Mouse (Mus musculus): ENCODE results near the gene Lrrc46. TPM values are rescaled to one million over a fixed set of nuclear protein-coding genes. Genes with fewer than 3 reads are reported as not detected.

Lrrc46 gene
- polyA plus RNA-seq, 1 experiment from 2014 or later: 4.6 TPM

DNA sequence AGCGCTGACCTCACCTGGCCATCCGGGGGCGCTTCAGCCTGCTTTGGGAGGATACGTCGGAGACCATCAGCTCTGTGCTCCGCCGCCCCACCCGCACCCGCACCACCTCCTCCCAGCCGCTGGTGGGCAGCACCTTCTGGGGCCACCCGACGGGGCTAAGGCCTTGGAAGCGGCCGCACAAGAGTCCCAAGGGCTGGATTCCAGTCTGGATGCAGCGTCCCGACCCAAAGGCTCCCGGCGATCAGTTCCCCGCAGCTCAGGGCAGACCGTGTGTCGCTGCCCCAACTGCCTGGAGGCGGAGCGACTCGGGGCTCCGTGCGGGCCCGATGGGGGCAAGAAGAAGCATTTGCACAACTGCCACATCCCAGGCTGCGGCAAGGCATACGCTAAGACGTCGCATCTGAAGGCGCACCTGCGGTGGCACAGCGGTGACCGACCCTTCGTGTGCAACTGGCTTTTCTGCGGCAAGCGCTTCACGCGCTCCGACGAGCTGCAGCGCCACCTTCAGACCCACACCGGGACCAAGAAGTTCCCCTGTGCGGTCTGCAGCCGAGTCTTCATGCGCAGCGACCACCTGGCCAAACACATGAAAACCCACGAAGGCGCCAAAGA lies 19.2 kb downstream of the Lrrc46 start:
- H3K4me2 ChIP-seq (replicated peaks): peak overlapping the region; percentile 73
- H3K9ac ChIP-seq (replicated peaks): peak overlapping the region; percentile 48
- no peaks in the 10 kb centered on the region for H3K36me3 ChIP-seq
- H3K4me1 ChIP-seq: peaks cover 30% of the 10 kb centered on the region
- no peak overlapping the region for H3K27ac ChIP-seq (replicated peaks)
- H3K4me3 ChIP-seq: peak overlapping the region; percentile 49
- peak; percentile 55 for ATAC-seq (replicated peaks)
- H3K9me3 ChIP-seq: no peaks in the 10 kb centered on the region
- peaks cover 81% of the 10 kb centered on the region for H3K27me3 ChIP-seq
- under 1% methylated on average over 50 of the region's 50 CpGs for WGBS

DNA sequence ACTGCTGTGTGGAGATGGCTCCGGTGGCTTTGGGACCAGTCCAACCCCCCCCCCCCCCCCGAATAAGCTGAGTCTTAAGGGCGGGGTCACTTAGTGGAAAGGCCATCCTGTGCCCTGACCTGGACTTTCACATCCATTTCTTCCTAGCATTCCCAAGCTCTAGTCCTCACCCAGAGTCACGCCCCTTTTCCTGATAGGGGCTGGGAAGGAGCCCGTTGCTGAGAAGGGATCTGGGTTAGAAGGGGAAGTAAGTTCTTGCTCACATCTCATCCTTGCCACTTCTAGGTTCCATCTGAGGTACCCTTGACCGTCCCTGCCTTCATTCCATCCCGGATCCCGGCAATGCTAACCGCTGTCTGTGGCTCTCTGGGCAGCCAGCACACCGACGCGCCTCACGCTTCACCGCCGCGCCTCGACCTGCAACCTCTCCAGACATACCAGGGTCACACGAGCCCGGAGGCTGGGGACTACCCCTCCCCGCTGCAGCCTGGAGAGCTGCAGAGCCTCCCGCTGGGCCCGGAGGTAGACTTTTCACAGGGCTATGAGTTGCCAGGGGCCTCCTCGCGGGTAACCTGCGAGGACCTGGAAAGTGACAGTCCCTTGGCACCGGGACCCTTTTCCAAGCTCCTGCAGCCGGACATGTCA lies 20.0 kb downstream of the Lrrc46 start:
- WGBS: 1% methylated on average over 27 of the region's 27 CpGs

DNA sequence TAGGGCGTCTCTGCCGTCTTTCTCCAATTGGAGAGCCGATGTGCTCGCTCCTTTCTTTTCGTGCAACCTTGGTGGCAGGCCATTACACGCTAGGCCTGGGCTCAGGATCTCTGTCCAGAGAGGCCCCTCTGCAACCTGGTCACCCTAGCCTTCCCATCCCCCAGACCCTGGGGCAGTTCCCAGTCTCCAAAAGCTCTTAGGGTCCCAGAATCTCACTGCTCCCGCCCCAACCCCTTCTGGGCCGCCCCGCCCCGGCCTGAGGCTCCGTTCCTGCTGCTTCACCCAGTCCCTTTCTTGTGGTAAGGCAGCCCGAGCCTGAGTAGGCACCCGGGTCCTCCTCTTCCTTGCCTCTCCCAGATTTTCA lies 21.9 kb downstream of the Lrrc46 start:
- Histone ChIP-seq H3K27me3 (peaks cover 85% of the 10 kb centered on the region), H3K4me3 (no peak overlapping the region), H3K9ac (replicated peaks) (no peak overlapping the region), H3K36me3 (no peaks in the 10 kb centered on the region), H3K4me2 (replicated peaks) (no peak overlapping the region), H3K27ac (replicated peaks) (no peak overlapping the region), H3K9me3 (no peaks in the 10 kb centered on the region), H3K4me1 (peaks cover 24% of the 10 kb centered on the region)
- WGBS: 4% methylated on average over 13 of the region's 13 CpGs
- ATAC-seq (replicated peaks): no peak

More for the DNA sequence above, 20.0 kb downstream of the Lrrc46 start:
- peak overlapping the region; percentile 49 for H3K4me3 ChIP-seq
- H3K36me3 ChIP-seq: no peaks in the 10 kb centered on the region
- no peak overlapping the region for H3K27ac ChIP-seq (replicated peaks)
- H3K9ac ChIP-seq (replicated peaks): no peak overlapping the region
- ATAC-seq (replicated peaks): 0 out of 2 replicates have a peak, but pooled peaks have one; percentile 9
- peak overlapping the region; percentile 73 for H3K4me2 ChIP-seq (replicated peaks)
- peaks cover 88% of the 10 kb centered on the region for H3K27me3 ChIP-seq
- no peaks in the 10 kb centered on the region for H3K9me3 ChIP-seq
- H3K4me1 ChIP-seq: peaks cover 30% of the 10 kb centered on the region

- H3K9me3 ChIP-seq: no peaks in the 10 kb centered on the region
- H3K4me1 ChIP-seq: peaks cover 24% of the 10 kb centered on the region
- H3K27me3 ChIP-seq: peaks cover 84% of the 10 kb centered on the region
- no peak overlapping the region for H3K9ac ChIP-seq (replicated peaks)
- WGBS: 1% methylated on average over 53 of the region's 68 CpGs
- H3K27ac ChIP-seq (replicated peaks): no peak overlapping the region
- peak overlapping the region; percentile 25; the same call in 1 of the 2 replicates for H3K4me3 ChIP-seq
- H3K36me3 ChIP-seq: no peaks in the 10 kb centered on the region
- peak overlapping the region; percentile 32 for H3K4me2 ChIP-seq (replicated peaks)
- ATAC-seq (replicated peaks): no peak
Observed at GRCm38 (mm10) chr11:97018583-97019344, 22.4 kb downstream of the Lrrc46 start.

- H3K27ac ChIP-seq (replicated peaks): no peak overlapping the region
- H3K4me3 ChIP-seq: 0 out of 2 replicates have a peak overlapping the region, but pooled peaks have one; percentile 25
- ATAC-seq (replicated peaks): no peak
- no peak overlapping the region for H3K9ac ChIP-seq (replicated peaks)
- no peaks in the 10 kb centered on the region for H3K36me3 ChIP-seq
- WGBS: 2% methylated on average over 36 of the region's 36 CpGs
- H3K27me3 ChIP-seq: peaks cover 76% of the 10 kb centered on the region
- no peak overlapping the region for H3K4me2 ChIP-seq (replicated peaks)
- H3K9me3 ChIP-seq: no peaks in the 10 kb centered on the region
- peaks cover 24% of the 10 kb centered on the region for H3K4me1 ChIP-seq
Observed at GRCm38 (mm10) chr11:97017696-97018582, 23.3 kb downstream of the Lrrc46 start.

DNA sequence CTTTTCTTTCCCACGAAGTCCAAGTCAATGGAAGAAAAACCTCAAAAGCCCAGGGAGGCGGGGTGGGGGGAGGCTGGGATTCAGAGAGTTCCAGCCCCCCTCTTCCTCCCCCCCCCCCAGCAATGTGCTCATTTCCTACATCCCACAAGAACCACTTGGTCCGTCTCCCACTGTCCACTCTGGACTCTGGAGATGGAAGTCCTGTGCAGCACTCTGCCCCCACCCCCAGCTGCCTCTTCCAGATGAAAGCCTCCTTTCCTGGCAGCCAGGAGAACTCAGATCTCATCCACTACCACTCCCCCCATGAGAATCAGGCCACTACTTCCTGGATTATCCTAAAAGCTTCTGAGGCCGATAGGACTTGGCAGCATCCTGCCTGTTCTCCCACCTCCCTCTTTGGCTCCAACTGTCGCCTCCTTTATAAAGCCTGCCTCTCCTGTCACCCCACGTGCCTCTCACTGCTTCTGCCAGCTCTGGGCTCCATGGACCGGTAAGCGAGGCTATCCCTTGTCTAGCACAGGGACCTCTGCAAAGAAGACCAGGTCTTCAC lies 28.0 kb downstream of the Lrrc46 start, which contains the start of gene Sp6:
Gene Sp6 (plus strand): TSS at position 274 of the 550 bp plus-strand sequence.
- H3K4me3 ChIP-seq: no peak within 1 kb of the TSS
- H3K36me3 ChIP-seq: no peaks in the 10 kb centered on the region
- no peak within 1 kb of the TSS for H3K9ac ChIP-seq (replicated peaks)
- no peaks in the 10 kb centered on the region for H3K9me3 ChIP-seq
- H3K27ac ChIP-seq (replicated peaks): no peak within 1 kb of the TSS
- H3K4me1 ChIP-seq: 0 out of 2 replicates have a peak, but pooled peaks cover under 1% of the 10 kb centered on the region
- 19% methylated on average over 8 of the region's 8 CpGs for WGBS
- H3K4me2 ChIP-seq (replicated peaks): no peak within 1 kb of the TSS
- no peak for ATAC-seq (replicated peaks)
- H3K27me3 ChIP-seq: peaks cover 36% of the 10 kb centered on the region

GRCm38 (mm10) chr11:97009198-97009790 lies 31.9 kb downstream of the Lrrc46 start:
- H3K27ac ChIP-seq (replicated peaks): no peak overlapping the region
- H3K36me3 ChIP-seq: no peaks in the 10 kb centered on the region
- H3K4me1 ChIP-seq: no peaks in the 10 kb centered on the region
- 63% methylated on average over 8 of the region's 8 CpGs for WGBS
- no peak overlapping the region for H3K4me3 ChIP-seq
- H3K9ac ChIP-seq (replicated peaks): no peak overlapping the region
- no peak for ATAC-seq (replicated peaks)
- H3K27me3 ChIP-seq: peaks cover 12% of the 10 kb centered on the region; the same call in 1 of the 2 replicates
- H3K4me2 ChIP-seq (replicated peaks): no peak overlapping the region
- H3K9me3 ChIP-seq: no peaks in the 10 kb centered on the region

- ATAC-seq (replicated peaks): no peak
- WGBS: 75% methylated on average over 9 of the region's 9 CpGs
- Histone ChIP-seq H3K4me2 (replicated peaks) (no peak overlapping the region), H3K27ac (replicated peaks) (no peak overlapping the region), H3K4me3 (no peak overlapping the region), H3K27me3 (0 out of 2 replicates have a peak, but pooled peaks cover 8% of the 10 kb centered on the region), H3K4me1 (no peaks in the 10 kb centered on the region), H3K9ac (replicated peaks) (no peak overlapping the region), H3K36me3 (no peaks in the 10 kb centered on the region), H3K9me3 (no peaks in the 10 kb centered on the region)
Observed at GRCm38 (mm10) chr11:97007093-97007794, 34.0 kb downstream of the Lrrc46 start.

- no peaks in the 10 kb centered on the region; the same call in 1 of the 2 replicates for H3K4me1 ChIP-seq
- no peaks in the 10 kb centered on the region for H3K9me3 ChIP-seq
- 44% methylated on average over 5 of the region's 5 CpGs for WGBS
- H3K9ac ChIP-seq (replicated peaks): no peak overlapping the region
- no peak overlapping the region for H3K4me3 ChIP-seq
- no peak overlapping the region for H3K27ac ChIP-seq (replicated peaks)
- no peak overlapping the region for H3K4me2 ChIP-seq (replicated peaks)
- H3K27me3 ChIP-seq: 0 out of 2 replicates have a peak, but pooled peaks cover 3% of the 10 kb centered on the region
- H3K36me3 ChIP-seq: no peaks in the 10 kb centered on the region
- ATAC-seq (replicated peaks): no peak
Observed at GRCm38 (mm10) chr11:97003170-97003569, 38.0 kb downstream of the Lrrc46 start.

DNA sequence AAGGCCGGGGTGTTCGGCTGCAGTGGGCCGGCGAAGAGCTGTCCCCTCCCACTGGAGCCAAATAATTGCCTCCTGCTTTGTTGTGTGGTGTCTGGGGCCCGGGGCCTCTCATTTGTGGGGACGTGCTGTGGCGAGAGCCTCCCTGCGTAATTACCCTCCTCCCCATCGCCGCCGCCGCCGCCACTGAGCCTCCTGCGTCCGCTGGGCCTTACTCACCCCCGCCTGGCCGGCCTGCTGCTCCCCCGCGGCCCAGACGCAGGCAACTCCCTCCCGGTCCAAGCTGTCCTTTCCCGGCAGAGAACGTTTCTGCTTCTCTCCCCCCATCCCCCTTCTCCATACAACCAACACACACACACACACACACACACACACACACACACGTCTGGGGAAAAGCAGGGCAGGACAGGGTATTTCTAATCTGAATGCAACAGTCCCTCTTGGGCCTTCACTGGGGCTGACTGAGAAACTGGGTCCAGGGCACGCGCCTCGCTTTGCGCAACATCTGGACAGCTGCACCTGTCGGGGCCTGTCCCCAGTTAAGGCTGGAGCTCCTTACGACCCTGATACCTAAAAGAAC lies 43.7 kb downstream of the Lrrc46 start:
- peak overlapping the region; percentile 36; the same call in 1 of the 2 replicates for H3K27ac ChIP-seq (replicated peaks)
- no peaks in the 10 kb centered on the region for H3K36me3 ChIP-seq
- WGBS: 3% methylated on average over 29 of the region's 30 CpGs

More for the DNA sequence above, 43.7 kb downstream of the Lrrc46 start:
- Histone ChIP-seq H3K4me3 (peak overlapping the region; percentile 36), H3K4me1 (peaks cover 17% of the 10 kb centered on the region), H3K27me3 (no peaks in the 10 kb centered on the region), H3K9ac (replicated peaks) (peak overlapping the region; percentile 51), H3K9me3 (no peaks in the 10 kb centered on the region), H3K4me2 (replicated peaks) (peak overlapping the region; percentile 64)
- 0 out of 2 replicates have a peak, but pooled peaks have one; percentile 51 for ATAC-seq (replicated peaks)
